Mouse (Mus musculus): ENCODE data around the gene Xbp1.
"Not testable (repeated sequence)": the region's sequence is repeated elsewhere in the genome, so short reads cannot be mapped to it uniquely, and the experiment has no call there.

Xbp1 gene

GRCm38 (mm10) chr11:5530172-5530571 is 9.7 kb downstream of the Xbp1 start:
- no peak for DNase-seq

GRCm38 (mm10) chr11:5530717-5531116 is 10.3 kb downstream of the Xbp1 start:
- no peak for DNase-seq

- DNase-seq: no peak
These were observed 12.6 kb downstream of the Xbp1 start for GRCm38 (mm10) chr11:5533108-5533507.

- DNase-seq: not testable (repeated sequence)
These were observed 17.0 kb downstream of the Xbp1 start for GRCm38 (mm10) chr11:5537454-5537853.

GRCm38 (mm10) chr11:5540331-5540730 is 19.9 kb downstream of the Xbp1 start:
- DNase-seq: no peak

- DNase-seq: no peak
These were observed 20.9 kb downstream of the Xbp1 start for GRCm38 (mm10) chr11:5541230-5541798.

- peak; percentile 96 for DNase-seq
These were observed 21.5 kb downstream of the Xbp1 start, which contains the start of gene Ccdc117 for GRCm38 (mm10) chr11:5541799-5542481. Gene Ccdc117 (minus strand): TSS chr11:5542187.

- no peak for DNase-seq
These were observed 22.2 kb downstream of the Xbp1 start for GRCm38 (mm10) chr11:5542482-5543185.

GRCm38 (mm10) chr11:5543281-5543680 is 22.8 kb downstream of the Xbp1 start:
- DNase-seq: no peak

- not testable (repeated sequence) for DNase-seq
These were observed 24.2 kb downstream of the Xbp1 start for GRCm38 (mm10) chr11:5544709-5545108.

GRCm38 (mm10) chr11:5545457-5545856 is 25.0 kb downstream of the Xbp1 start:
- DNase-seq: no peak

GRCm38 (mm10) chr11:5546693-5547092 is 26.2 kb downstream of the Xbp1 start:
- no peak for DNase-seq

- DNase-seq: no peak
These were observed 31.0 kb downstream of the Xbp1 start for GRCm38 (mm10) chr11:5551430-5551829.

GRCm38 (mm10) chr11:5551931-5552330 is 31.5 kb downstream of the Xbp1 start:
- DNase-seq: no peak

- DNase-seq: no peak
These were observed 39.8 kb downstream of the Xbp1 start for GRCm38 (mm10) chr11:5560273-5560672.

GRCm38 (mm10) chr11:5562625-5563268 is 42.3 kb downstream of the Xbp1 start:
- no peak for DNase-seq

- no peak for DNase-seq
These were observed 43.4 kb downstream of the Xbp1 start for GRCm38 (mm10) chr11:5563898-5564297.

GRCm38 (mm10) chr11:5565596-5565995 is 45.1 kb downstream of the Xbp1 start:
- no peak for DNase-seq

- DNase-seq: no peak
These were observed 46.0 kb downstream of the Xbp1 start for GRCm38 (mm10) chr11:5566506-5566905.

- no peak for DNase-seq
These were observed 47.2 kb downstream of the Xbp1 start for GRCm38 (mm10) chr11:5567654-5568053.

GRCm38 (mm10) chr11:5568082-5568481 is 47.6 kb downstream of the Xbp1 start:
- no peak for DNase-seq

GRCm38 (mm10) chr11:5569474-5569873 is 49.0 kb downstream of the Xbp1 start, which contains the start of gene Ankrd36:
Gene Ankrd36 (plus strand): TSS chr11:5569684.
- DNase-seq: no peak

- no peak for DNase-seq
These were observed 51.4 kb downstream of the Xbp1 start for GRCm38 (mm10) chr11:5571856-5572255.

All from lung, postnatal 10 days (tissue).